Mouse (Mus musculus): Measurements from ENCODE around the gene Armcx4. TPM values are rescaled to one million over a fixed set of nuclear protein-coding genes. Genes with fewer than 3 reads are reported as not detected.

Armcx4 gene
- polyA plus RNA-seq (2014; fragmentation: Illumina TruSeq; extraction: RNeasy Lipid Tissue Mini Kit (QIAGEN cat#74804); ENCODE audit: insufficient read depth, low read depth, low replicate concordance), result 2.6 TPM

GRCm38 (mm10) chrX:134686267-134686666 is at the start of gene Armcx4:
Gene Armcx4 (plus strand): TSS chrX:134686519.

GRCm38 (mm10) chrX:134717752-134718308 is 31.5 kb downstream of the Armcx4 start, which contains the start of gene Armcx1:
Gene Armcx1 (plus strand): TSS chrX:134717963.

Other genes starting within 250 kb of the Armcx4 start
- gene Taf7l, start 210.0 kb upstream of the Armcx4 start, polyA plus RNA-seq (2014; fragmentation: Illumina TruSeq; extraction: RNeasy Lipid Tissue Mini Kit (QIAGEN cat#74804); ENCODE audit: insufficient read depth, low read depth, low replicate concordance), result not detected
- gene Timm8a1, start 144.7 kb upstream of the Armcx4 start, polyA plus RNA-seq (2014; fragmentation: Illumina TruSeq; extraction: RNeasy Lipid Tissue Mini Kit (QIAGEN cat#74804); ENCODE audit: insufficient read depth, low read depth, low replicate concordance), result 11.1 TPM
- gene Btk, start 102.9 kb upstream of the Armcx4 start, polyA plus RNA-seq (2014; fragmentation: Illumina TruSeq; extraction: RNeasy Lipid Tissue Mini Kit (QIAGEN cat#74804); ENCODE audit: insufficient read depth, low read depth, low replicate concordance), result 9.2 TPM
- gene Rpl36a, start 100.9 kb upstream of the Armcx4 start, polyA plus RNA-seq (2014; fragmentation: Illumina TruSeq; extraction: RNeasy Lipid Tissue Mini Kit (QIAGEN cat#74804); ENCODE audit: insufficient read depth, low read depth, low replicate concordance), result 1,091 TPM
- 5.5 TPM for gene Gla, start 85.4 kb upstream of the Armcx4 start, polyA plus RNA-seq (2014; fragmentation: Illumina TruSeq; extraction: RNeasy Lipid Tissue Mini Kit (QIAGEN cat#74804); ENCODE audit: insufficient read depth, low read depth, low replicate concordance)
- gene Hnrnph2, start 85.3 kb upstream of the Armcx4 start, polyA plus RNA-seq (2014; fragmentation: Illumina TruSeq; extraction: RNeasy Lipid Tissue Mini Kit (QIAGEN cat#74804); ENCODE audit: insufficient read depth, low read depth, low replicate concordance), result 56.6 TPM
- gene Armcx1, start 31.4 kb downstream of the Armcx4 start, polyA plus RNA-seq (2014; fragmentation: Illumina TruSeq; extraction: RNeasy Lipid Tissue Mini Kit (QIAGEN cat#74804); ENCODE audit: insufficient read depth, low read depth, low replicate concordance), result 13.4 TPM
- 4.5 TPM for gene Armcx6, start 64.9 kb downstream of the Armcx4 start, polyA plus RNA-seq (2014; fragmentation: Illumina TruSeq; extraction: RNeasy Lipid Tissue Mini Kit (QIAGEN cat#74804); ENCODE audit: insufficient read depth, low read depth, low replicate concordance)
- gene Armcx3, start 70.1 kb downstream of the Armcx4 start, polyA plus RNA-seq (2014; fragmentation: Illumina TruSeq; extraction: RNeasy Lipid Tissue Mini Kit (QIAGEN cat#74804); ENCODE audit: insufficient read depth, low read depth, low replicate concordance), result 21.1 TPM
- gene Armcx2, start 122.7 kb downstream of the Armcx4 start, polyA plus RNA-seq (2014; fragmentation: Illumina TruSeq; extraction: RNeasy Lipid Tissue Mini Kit (QIAGEN cat#74804); ENCODE audit: insufficient read depth, low read depth, low replicate concordance), result 13.4 TPM